Mouse (Mus musculus) C2C12 (cell line): Measurements from ENCODE around the gene Rbm5.

Experiments used
- CEBPB ChIP-seq: IDR thresholded peaks from one replicate; pipeline ENCODE4 v1.6.1; 2011; ENCODE audit warnings: low read depth, mild to moderate bottlenecking, control low read depth, moderate library complexity
- CTCF ChIP-seq: IDR thresholded peaks from one replicate; pipeline ENCODE4 v1.5.1; 2011; ENCODE audit not compliant: control insufficient read depth, insufficient read depth, insufficient read length
- FOSL1 ChIP-seq: IDR thresholded peaks from one replicate; pipeline ENCODE4 v1.8.0; 2011; ENCODE audit warnings: mild to moderate bottlenecking, low read length; ENCODE audit not compliant: poor library complexity, insufficient read depth, severe bottlenecking
- MYOD1 ChIP-seq: IDR thresholded peaks from one replicate; pipeline ENCODE4 v1.6.1; 2011; ENCODE audit warnings: low read depth; ENCODE audit not compliant: control insufficient read depth, insufficient read length
- MYOG ChIP-seq: IDR thresholded peaks from one replicate; pipeline ENCODE4 v1.6.1; 2011; ENCODE audit not compliant: control insufficient read depth, insufficient read length; ENCODE audit errors: extremely low read depth
- USF1 ChIP-seq: IDR thresholded peaks from one replicate; pipeline ENCODE4 v1.6.1; 2011; ENCODE audit warnings: low read depth, mild to moderate bottlenecking, control low read depth, moderate library complexity

DNA sequence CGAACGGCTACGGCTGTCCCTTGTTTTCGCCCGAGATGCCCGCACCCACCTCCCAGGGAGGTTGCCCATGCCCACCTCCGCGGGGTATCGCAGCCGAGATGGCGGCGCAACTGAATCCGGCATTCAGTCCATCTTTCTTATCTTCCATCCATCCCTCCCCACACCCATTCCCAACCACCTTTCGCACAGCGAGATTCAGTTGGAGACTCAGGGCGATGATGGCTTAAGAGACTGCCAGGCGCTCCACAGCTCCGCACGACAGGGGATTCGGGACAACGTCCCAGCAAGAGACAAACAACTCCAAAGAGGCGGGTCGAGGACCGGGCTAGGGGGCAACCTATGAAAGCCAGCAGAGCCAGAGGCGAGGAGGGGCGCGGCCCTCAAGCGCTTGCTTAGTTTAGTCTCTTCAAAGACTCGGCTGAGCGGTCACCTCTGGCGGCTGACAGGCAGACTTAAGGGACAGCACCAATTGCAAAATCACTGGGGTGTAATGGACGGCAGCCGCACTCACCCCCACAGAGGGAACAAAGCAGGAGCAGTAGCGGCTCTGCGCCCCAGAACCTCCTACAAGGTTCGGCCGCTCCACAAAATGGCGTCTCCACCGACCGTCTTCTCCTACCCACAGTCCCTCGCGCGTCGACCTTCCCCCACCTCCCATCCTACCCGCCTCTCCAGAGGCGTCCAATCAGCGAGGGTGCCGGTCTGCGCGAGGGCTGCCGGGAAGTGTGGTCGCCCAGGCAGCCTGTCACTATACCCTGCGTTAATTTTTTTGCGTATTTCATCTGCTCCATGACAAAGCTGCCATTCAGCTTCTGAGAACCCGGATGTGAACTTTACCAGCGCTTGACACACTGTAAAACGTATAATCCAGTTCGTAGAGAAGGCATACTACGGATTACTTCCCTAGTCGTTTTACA lies at the start of gene Rbm5:
- TF ChIP-seq USF1 (no peak), CTCF (no peak), CEBPB (no peak), MYOD1 (no peak), FOSL1 (no peak), MYOG (no peak)
